Mouse (Mus musculus) liver, embryonic 11.5 days (tissue): ENCODE results near the gene Prss45. TPM values are rescaled to one million over a fixed set of nuclear protein-coding genes. Genes with fewer than 3 reads are reported as not detected.
"Not testable (repeated sequence)": the region's sequence is repeated elsewhere in the genome, so short reads cannot be mapped to it uniquely, and the experiment has no call there.

ENCODE experiments used
- ATAC-seq: fragments of 200-750 bp; cut with Nextera tagmentation; replicated peaks from 2 replicates; pipeline ENCODE4 v1.8.0; 2017; ENCODE audit warnings: moderate number of reproducible peaks, mild to moderate bottlenecking, moderate TSS enrichment, moderate library complexity; ENCODE audit not compliant: low FRiP score
- DNase-seq: peaks from one replicate; pipeline ENCODE4 v3.0.0-alpha.2; 2017; ENCODE audit warnings: low spot score
- H3K27ac ChIP-seq: fragments of 300-500 bp; sonication (generic); 2 replicates; pipeline ENCODE4 v1.5.1; 2014; ENCODE audit warnings: mild to moderate bottlenecking, low read depth, low read length, control low read depth
- H3K27me3 ChIP-seq: fragments of 300-500 bp; sonication (generic); replicated peaks from 2 replicates; pipeline ENCODE4 v1.6.1; 2014; ENCODE audit warnings: low read length, mixed read lengths; ENCODE audit not compliant: control insufficient read depth, insufficient read depth
- H3K36me3 ChIP-seq: fragments of 300-500 bp; sonication (generic); 2 replicates; pipeline ENCODE4 v1.6.1; 2014; ENCODE audit warnings: mild to moderate bottlenecking, low read length, moderate library complexity, mixed read lengths; ENCODE audit not compliant: control insufficient read depth, insufficient read depth
- H3K4me1 ChIP-seq: fragments of 300-500 bp; sonication (generic); replicated peaks from 2 replicates; pipeline ENCODE4 v1.6.1; 2014; ENCODE audit warnings: low read length, mixed read lengths; ENCODE audit not compliant: control insufficient read depth, insufficient read depth
- H3K4me2 ChIP-seq: fragments of 300-500 bp; sonication (generic); 2 replicates; pipeline ENCODE4 v1.6.1; 2014; ENCODE audit warnings: mild to moderate bottlenecking, control low read depth, moderate library complexity
- H3K4me3 ChIP-seq: fragments of 300-500 bp; sonication (generic); 2 replicates; pipeline ENCODE4 v1.5.1; 2014; ENCODE audit warnings: low read depth, low read length, control low read depth
- H3K9ac ChIP-seq: fragments of 300-500 bp; sonication (generic); 2 replicates; pipeline ENCODE4 v1.6.1; 2014; ENCODE audit warnings: low read depth, low read length, control low read depth
- H3K9me3 ChIP-seq: fragments of 300-500 bp; sonication (generic); 2 replicates; pipeline ENCODE4 v1.6.1; 2016; ENCODE audit warnings: low read length, inconsistent platforms, mixed read lengths; ENCODE audit not compliant: control insufficient read depth
- WGBS: fragments of 180-500 bp; shearing (Covaris S2); extraction: QIAGEN DNeasy Blood & Tissue Kit; methylation state at CpG from one replicate; pipeline ENCODE4 v1.1.7; 2014; 5-methylcytosine and 5-hydroxymethylcytosine counted together
- polyA plus RNA-seq: library from polyadenylated mRNA; unstranded; fragments of >200 nt; fragmentation: Nextera tagmentation; extraction: Ambion mirVana; gene quantifications from 2 replicates; pipeline ENCODE4 v1.2.1, GENCODE M21; 2014

Prss45 gene
- polyA plus RNA-seq, 1 experiment from 2014 or later, result not detected

GRCm38 (mm10) chr9:110820546-110820945 is 13.8 kb upstream of the Prss45 start:
- H3K4me3 ChIP-seq, H3K9ac ChIP-seq, H3K27ac ChIP-seq, ATAC-seq, H3K36me3 ChIP-seq, DNase-seq, H3K27me3 ChIP-seq, H3K9me3 ChIP-seq, H3K4me2 ChIP-seq, H3K4me1 ChIP-seq: not testable (repeated sequence)

- H3K4me3 ChIP-seq, result no peak overlapping the region
- H3K4me2 ChIP-seq, result no peak overlapping the region
- H3K36me3 ChIP-seq, result no peaks in the 10 kb centered on the region
- 72% methylated on average over 7 of the region's 7 CpGs for WGBS
- H3K9ac ChIP-seq, result no peak overlapping the region
- no peak overlapping the region for H3K27ac ChIP-seq
- H3K4me1 ChIP-seq, result no peaks in the 10 kb centered on the region
- no peaks in the 10 kb centered on the region for H3K9me3 ChIP-seq
- no peak for DNase-seq
- ATAC-seq, result no peak
- no peaks in the 10 kb centered on the region; the same call in 1 of the 2 replicates for H3K27me3 ChIP-seq
Observed at GRCm38 (mm10) chr9:110821436-110821835, 13.0 kb upstream of the Prss45 start.

GRCm38 (mm10) chr9:110825426-110825825 is 9.0 kb upstream of the Prss45 start:
- Histone ChIP-seq H3K36me3 (no peaks in the 10 kb centered on the region), H3K4me1 (no peaks in the 10 kb centered on the region), H3K4me3 (no peak overlapping the region), H3K27me3 (peaks cover 2% of the 10 kb centered on the region; the same call in 1 of the 2 replicates), H3K9me3 (no peaks in the 10 kb centered on the region), H3K9ac (no peak overlapping the region), H3K4me2 (no peak overlapping the region), H3K27ac (no peak overlapping the region)
- ATAC-seq (no peak), DNase-seq (no peak)
- 76% methylated on average over 4 of the region's 4 CpGs for WGBS

- ATAC-seq, result no peak
Observed at GRCm38 (mm10) chr9:110825832-110826231, 8.6 kb upstream of the Prss45 start.

GRCm38 (mm10) chr9:110826390-110826789 is 8.0 kb upstream of the Prss45 start, which contains the start of gene Prss43:
Gene Prss43, plus strand, starts transcription at chr9:110826690.
- Histone ChIP-seq H3K27me3 (peaks cover 2% of the 10 kb centered on the region; the same call in 1 of the 2 replicates), H3K9me3 (no peaks in the 10 kb centered on the region)
- no peak for ATAC-seq

More at GRCm38 (mm10) chr9:110825832-110826231, 8.6 kb upstream of the Prss45 start:
- Histone ChIP-seq H3K9me3 (no peaks in the 10 kb centered on the region), H3K9ac (no peak overlapping the region), H3K27me3 (peaks cover 2% of the 10 kb centered on the region; the same call in 1 of the 2 replicates), H3K36me3 (no peaks in the 10 kb centered on the region), H3K4me3 (no peak overlapping the region), H3K27ac (no peak overlapping the region), H3K4me2 (no peak overlapping the region), H3K4me1 (no peaks in the 10 kb centered on the region)
- no peak for DNase-seq
- 52% methylated on average over 7 of the region's 7 CpGs for WGBS

GRCm38 (mm10) chr9:110833021-110833420 is 1.4 kb upstream of the Prss45 start:
- DNase-seq (no peak), ATAC-seq (no peak)
- Histone ChIP-seq H3K36me3 (no peaks in the 10 kb centered on the region), H3K27me3 (peaks cover 2% of the 10 kb centered on the region; the same call in 1 of the 2 replicates), H3K4me3 (no peak overlapping the region), H3K27ac (no peak overlapping the region), H3K9ac (no peak overlapping the region), H3K9me3 (no peaks in the 10 kb centered on the region), H3K4me2 (no peak overlapping the region), H3K4me1 (no peaks in the 10 kb centered on the region)
- WGBS, result 60% methylated on average over 5 of the region's 5 CpGs

More at GRCm38 (mm10) chr9:110826390-110826789, 8.0 kb upstream of the Prss45 start, which contains the start of gene Prss43:
- H3K36me3 ChIP-seq, result no peaks in the 10 kb centered on the region
- H3K4me2 ChIP-seq, result no peak within 1 kb of the TSS
- 75% methylated on average over 3 of the region's 3 CpGs for WGBS
- H3K9ac ChIP-seq, result no peak within 1 kb of the TSS
- no peak within 1 kb of the TSS for H3K27ac ChIP-seq
- H3K4me1 ChIP-seq, result no peaks in the 10 kb centered on the region
- DNase-seq, result no peak
- no peak within 1 kb of the TSS for H3K4me3 ChIP-seq

- H3K27me3 ChIP-seq, result no peaks in the 10 kb centered on the region
- no peak overlapping the region for H3K4me2 ChIP-seq
- H3K4me1 ChIP-seq, result no peaks in the 10 kb centered on the region
- no peak for DNase-seq
- no peaks in the 10 kb centered on the region for H3K36me3 ChIP-seq
- H3K27ac ChIP-seq, result no peak overlapping the region
- no peak overlapping the region for H3K4me3 ChIP-seq
- no peak for ATAC-seq
- no peaks in the 10 kb centered on the region for H3K9me3 ChIP-seq
- WGBS, result 38% methylated on average over 10 of the region's 10 CpGs
- no peak overlapping the region for H3K9ac ChIP-seq
Observed at GRCm38 (mm10) chr9:110834961-110835360, 573 bp downstream of the Prss45 start.

- WGBS, result 63% methylated on average over 2 of the region's 2 CpGs
- Histone ChIP-seq H3K4me2 (no peak overlapping the region), H3K9me3 (no peaks in the 10 kb centered on the region), H3K4me3 (no peak overlapping the region), H3K36me3 (no peaks in the 10 kb centered on the region), H3K9ac (no peak overlapping the region), H3K4me1 (no peaks in the 10 kb centered on the region), H3K27me3 (no peaks in the 10 kb centered on the region), H3K27ac (no peak overlapping the region)
- ATAC-seq (no peak), DNase-seq (no peak)
Observed at GRCm38 (mm10) chr9:110836112-110836511, 1.7 kb downstream of the Prss45 start.

- DNase-seq, result no peak
- no peak overlapping the region for H3K27ac ChIP-seq
- no peaks in the 10 kb centered on the region for H3K36me3 ChIP-seq
- no peaks in the 10 kb centered on the region for H3K27me3 ChIP-seq
- H3K4me1 ChIP-seq, result no peaks in the 10 kb centered on the region
- WGBS, result 69% methylated on average over 6 of the region's 6 CpGs
- H3K4me3 ChIP-seq, result no peak overlapping the region
- no peak overlapping the region for H3K9ac ChIP-seq
- H3K4me2 ChIP-seq, result no peak overlapping the region
- no peaks in the 10 kb centered on the region for H3K9me3 ChIP-seq
- ATAC-seq, result no peak
Observed at GRCm38 (mm10) chr9:110840905-110841304, 6.5 kb downstream of the Prss45 start.
